Mouse (Mus musculus) MEL (cell line): ENCODE results near the gene Lamb1.

Experiments used
- CTCF ChIP-seq, 3 experiments: IDR thresholded peaks in 2 of 3; conservative IDR thresholded peaks in 1 of 3; 2 replicates each; pipeline ENCODE4 v1.5.1; 2011 to 2012; ENCODE audit warnings: low read length in 3 of 3, low read depth in 2 of 3, mild to moderate bottlenecking in 2 of 3, improper control_type of control experiment in 1 of 3, inconsistent platforms in 1 of 3, mixed read lengths in 1 of 3, moderate library complexity in 1 of 3; ENCODE audit not compliant: control insufficient read depth in 1 of 3, insufficient read depth in 1 of 3, poor library complexity in 1 of 3, severe bottlenecking in 1 of 3
- E2F4 ChIP-seq: IDR thresholded peaks from 2 replicates; pipeline ENCODE4 v1.6.1; 2011; ENCODE audit warnings: low read depth, low read length, improper control_type of control experiment, borderline replicate concordance
- EP300 ChIP-seq, 2 experiments: IDR thresholded peaks; 2 replicates each; pipeline ENCODE4 v1.6.1; 2011; ENCODE audit warnings: improper control_type of control experiment in 2 of 2, low read length in 2 of 2, low read depth in 1 of 2, mild to moderate bottlenecking in 1 of 2
- MYB ChIP-seq: IDR thresholded peaks from 2 replicates; pipeline ENCODE4 v1.6.1; 2011; ENCODE audit warnings: mild to moderate bottlenecking, low read depth, low read length, improper control_type of control experiment
- ZC3H11A ChIP-seq: IDR thresholded peaks from 2 replicates; pipeline ENCODE4 v1.6.1; 2012; ENCODE audit warnings: low read depth, mild to moderate bottlenecking, inconsistent platforms, low read length, improper control_type of control experiment
- ZMIZ1 ChIP-seq: IDR thresholded peaks from 2 replicates; pipeline ENCODE4 v1.6.1; 2012; ENCODE audit warnings: low read depth, mild to moderate bottlenecking, inconsistent platforms, low read length, improper control_type of control experiment, moderate library complexity

- TF ChIP-seq ZMIZ1 (no peak), E2F4 (no peak), CTCF (IDR thresholded peaks at IDR 0.05 in 2 of 3, conservative IDR thresholded peaks at IDR 0.05 in 1 of 3; ENCODE audit: control insufficient read depth in 1 of 3, insufficient read depth in 1 of 3, low read depth in 2 of 3, low read length in 3 of 3, poor library complexity in 1 of 3, severe bottlenecking in 1 of 3) (no peak), EP300 (IDR thresholded peaks at IDR 0.05; ENCODE audit: low read depth in 1 of 2, low read length in 2 of 2) (no peak), MYB (no peak), ZC3H11A (no peak)
Observed at GRCm38 (mm10) chr12:31311671-31312265, 46.7 kb downstream of the Lamb1 start.
